Comparison of ENCODE assay signal across 8 mouse cellular contexts in the genomic region with DNA sequence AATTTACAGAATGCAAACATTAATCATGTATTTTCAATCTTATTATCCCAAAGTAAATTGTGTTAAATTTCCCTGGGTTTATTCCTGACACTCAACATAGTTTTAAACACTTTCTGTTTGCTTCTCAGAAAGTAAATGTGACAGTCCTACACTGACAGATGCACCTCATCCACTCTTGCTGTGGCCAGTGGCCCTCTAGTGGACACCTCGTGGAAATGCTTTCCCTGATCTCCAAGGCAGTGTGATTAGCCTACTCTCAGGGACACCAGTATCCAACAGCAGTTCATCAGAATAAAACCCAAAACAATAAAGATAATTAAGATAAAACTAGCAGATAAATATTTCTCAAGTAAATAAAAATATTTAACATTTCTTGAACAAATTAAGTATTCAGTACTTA.
DNase-seq lines count a peak whose midpoint lies in the region; ATAC-seq and TF ChIP-seq lines count a peak whose summit lies in the region.

No protein-coding gene starts in this region.

- no peak overlapping the region for H3K9ac ChIP-seq in ES-Bruce4 (ENCODE audit: low read depth, poor library complexity, severe bottlenecking)
- H3K9ac ChIP-seq in forebrain, postnatal 0 days = no peak overlapping the region
- no peak overlapping the region for H3K9ac ChIP-seq in neural tube, embryonic 13.5 days

- TF ChIP-seq CTCF in C2C12 (IDR thresholded peaks at IDR 0.05; ENCODE audit: control insufficient read depth, insufficient read depth, insufficient read length) (peak; percentile 62), ES-Bruce4 (IDR thresholded peaks at IDR 0.05; ENCODE audit: low read depth, low read length) (peak; percentile 88)
- peak; percentile 85 for TF ChIP-seq CTCF in forebrain, postnatal 0 days (IDR thresholded peaks at IDR 0.05; ENCODE audit: low read depth)

- H3K36me3 ChIP-seq in C2C12 (ENCODE audit: control insufficient read depth, insufficient read depth) (no peaks in the 10 kb centered on the region), ES-Bruce4 (ENCODE audit: control insufficient read depth, insufficient read depth, low read length, poor library complexity, severe bottlenecking) (no peaks in the 10 kb centered on the region)
- H3K36me3 ChIP-seq in forebrain, postnatal 0 days (ENCODE audit: insufficient read depth) = no peaks in the 10 kb centered on the region
- no peaks in the 10 kb centered on the region for H3K36me3 ChIP-seq in neural tube, embryonic 13.5 days

- no peaks in the 10 kb centered on the region for H3K9me3 ChIP-seq in ES-Bruce4 (replicated peaks; ENCODE audit: control insufficient read depth, insufficient read depth, low read length, poor library complexity, severe bottlenecking)
- H3K9me3 ChIP-seq in forebrain, postnatal 0 days (ENCODE audit: low read length) = no peaks in the 10 kb centered on the region
- no peaks in the 10 kb centered on the region for H3K9me3 ChIP-seq in neural tube, embryonic 13.5 days

- no peak overlapping the region for H3K27ac ChIP-seq in ES-Bruce4 (ENCODE audit: insufficient read depth, low read length)
- H3K27ac ChIP-seq in forebrain, postnatal 0 days (ENCODE audit: low read depth, low read length) = no peak overlapping the region
- no peak overlapping the region for H3K27ac ChIP-seq in neural tube, embryonic 13.5 days (replicated peaks)

- peak; percentile 51 to 57 for DNase-seq in cerebellum, adult 18-20 months
- peak; percentile 39 for DNase-seq in forebrain, postnatal 0 days
- peak; percentile 8 for DNase-seq in kidney, adult 11 months
- DNase-seq in lung, adult 18-20 months = peak; percentile 28 to 37
- no peak for DNase-seq in frontal cortex, postnatal 10 days (ENCODE audit: low spot score in 2 of 2)

- H3K27me3 ChIP-seq in C2C12 (ENCODE audit: control insufficient read depth, insufficient read depth, insufficient read length) (no peaks in the 10 kb centered on the region), ES-Bruce4 (ENCODE audit: control insufficient read depth, insufficient read depth, low read length, poor library complexity, severe bottlenecking) (no peaks in the 10 kb centered on the region)
- no peaks in the 10 kb centered on the region for H3K27me3 ChIP-seq in forebrain, postnatal 0 days (ENCODE audit: insufficient read depth, low read length)
- no peaks in the 10 kb centered on the region for H3K27me3 ChIP-seq in neural tube, embryonic 13.5 days

- TF ChIP-seq POLR2A in ES-Bruce4 (IDR thresholded peaks at IDR 0.05; ENCODE audit: insufficient read depth, low read length) = no peak

- no peaks in the 10 kb centered on the region for H3K4me1 ChIP-seq in ES-Bruce4 (ENCODE audit: control insufficient read depth, insufficient read depth, low read length)
- H3K4me1 ChIP-seq in forebrain, postnatal 0 days (ENCODE audit: insufficient read depth) = no peaks in the 10 kb centered on the region
- no peaks in the 10 kb centered on the region for H3K4me1 ChIP-seq in neural tube, embryonic 13.5 days (replicated peaks)

- peak; percentile 66; the same call in 1 of the 2 replicates for ATAC-seq in forebrain, postnatal 0 days
- peak; percentile 89; the same call in 1 of the 2 replicates for ATAC-seq in neural tube, embryonic 13.5 days (ENCODE audit: low read depth)

- H3K79me3 ChIP-seq in C2C12 (ENCODE audit: low read depth) = no peaks in the 10 kb centered on the region

- no peak overlapping the region for H3K4me2 ChIP-seq in forebrain, postnatal 0 days (ENCODE audit: low read depth)
- H3K4me2 ChIP-seq in neural tube, embryonic 13.5 days = no peak overlapping the region

- H3K4me3 ChIP-seq in C2C12 (ENCODE audit: insufficient read depth, poor library complexity, severe bottlenecking) (no peak overlapping the region), ES-Bruce4 (ENCODE audit: low read depth, low read length) (no peak overlapping the region)
- H3K4me3 ChIP-seq in forebrain, postnatal 0 days (ENCODE audit: low read depth, low read length) = no peak overlapping the region
- H3K4me3 ChIP-seq in neural tube, embryonic 13.5 days = no peak overlapping the region

- no peak for TF ChIP-seq EP300 in ES-Bruce4 (IDR thresholded peaks at IDR 0.05; ENCODE audit: insufficient read depth, low read depth, low read length)

- no peak overlapping the region for H3ac ChIP-seq in C2C12 (ENCODE audit: control insufficient read depth, insufficient read length, low read depth)

- H3K79me2 ChIP-seq in C2C12 (ENCODE audit: control insufficient read depth, insufficient read depth) = no peaks in the 10 kb centered on the region

- 2% methylated on average over 1 of the region's 1 CpGs for WGBS in forebrain, postnatal 0 days
- 0% methylated on average over 1 of the region's 1 CpGs for WGBS in neural tube, embryonic 13.5 days

TF ChIP-seq in C2C12, 6 proteins besides CTCF, POLR2A, EP300 and RAD21:
- TF ChIP-seq MAX (IDR thresholded peaks at IDR 0.05) (peak; percentile 19), USF1 (IDR thresholded peaks at IDR 0.05; ENCODE audit: low read depth) (no peak)

Comparison
In these comparisons a context has a peak if more than half of its experiments do, and no peak if none do; other contexts are left out.
1. DNase-seq: peak in cerebellum, adult 18-20 months (2 of 2), forebrain, postnatal 0 days (single experiment), kidney, adult 11 months (single experiment) and lung, adult 18-20 months (2 of 2); none in frontal cortex, postnatal 10 days (0 of 2).
2. Peak in every context shown above with its lines, with median percentiles within 50 percentile points of each other: CTCF ChIP-seq.